Mouse (Mus musculus) heart, adult 8-10 months (tissue): ENCODE results near the gene Ccdc191. TPM values are rescaled to one million over a fixed set of nuclear protein-coding genes. Genes with fewer than 3 reads are reported as not detected.

Experiments used
- DNase-seq: peaks from one replicate; pipeline ENCODE4 v3.0.0; 2022; ENCODE audit warnings: low spot score
- total RNA-seq, 4 experiments: library from RNA; stranded (reverse); gene quantifications; 2 replicates each; pipeline ENCODE4 v1.2.4; 2022

Ccdc191 gene
- total RNA-seq, 4 experiments from 2014 or later: 2.3 to 10.1 (median 3.4) TPM

- no peak for DNase-seq
Measured at GRCm38 (mm10) chr16:43930577-43930976, 41.0 kb downstream of the Ccdc191 start.

GRCm38 (mm10) chr16:43931502-43931901 is 41.9 kb downstream of the Ccdc191 start:
- DNase-seq: no peak

DNA sequence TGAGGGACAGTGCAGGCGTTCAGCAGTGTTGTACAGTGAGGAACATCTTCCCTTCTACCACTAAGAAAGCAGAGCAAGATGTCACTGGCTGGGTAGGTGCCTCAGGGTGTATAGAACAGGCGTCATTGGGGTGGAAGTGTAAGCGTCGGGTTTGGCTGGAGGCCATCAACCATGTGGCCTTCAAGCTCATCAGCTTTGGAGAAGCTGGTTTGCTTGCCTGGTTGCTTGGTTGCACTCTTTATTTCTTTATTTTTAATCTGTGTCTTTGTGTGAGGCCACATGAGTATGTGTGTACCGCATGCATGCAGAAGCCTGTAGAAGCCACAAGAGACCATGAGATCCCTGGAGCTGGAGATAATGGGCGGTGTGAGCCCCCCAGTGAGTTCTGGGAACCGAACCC is 42.7 kb downstream of the Ccdc191 start:
- no peak for DNase-seq

DNA sequence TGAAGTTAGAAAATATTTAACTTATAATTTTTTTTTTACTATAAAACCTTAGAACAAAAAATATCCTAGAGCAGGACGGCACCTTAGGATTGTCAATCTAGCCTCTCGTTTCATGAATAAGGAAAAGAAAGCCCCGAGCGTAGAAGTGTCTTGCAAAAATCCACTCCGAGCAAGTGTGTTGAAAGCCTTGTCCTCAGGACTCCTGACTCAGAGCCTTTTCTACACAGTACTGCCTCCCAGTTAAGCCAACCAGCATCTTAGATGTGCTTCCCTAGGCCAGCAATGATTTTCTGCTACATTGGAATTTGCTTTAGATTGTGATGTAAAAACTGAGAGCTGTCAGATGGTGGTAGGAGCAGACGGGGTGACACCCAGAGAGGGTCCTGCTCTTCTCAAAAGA is 43.4 kb downstream of the Ccdc191 start:
- DNase-seq: no peak

GRCm38 (mm10) chr16:43934856-43935255 is 45.3 kb downstream of the Ccdc191 start:
- DNase-seq: no peak

- DNase-seq: no peak
Measured at GRCm38 (mm10) chr16:43935367-43935766, 45.8 kb downstream of the Ccdc191 start.

DNA sequence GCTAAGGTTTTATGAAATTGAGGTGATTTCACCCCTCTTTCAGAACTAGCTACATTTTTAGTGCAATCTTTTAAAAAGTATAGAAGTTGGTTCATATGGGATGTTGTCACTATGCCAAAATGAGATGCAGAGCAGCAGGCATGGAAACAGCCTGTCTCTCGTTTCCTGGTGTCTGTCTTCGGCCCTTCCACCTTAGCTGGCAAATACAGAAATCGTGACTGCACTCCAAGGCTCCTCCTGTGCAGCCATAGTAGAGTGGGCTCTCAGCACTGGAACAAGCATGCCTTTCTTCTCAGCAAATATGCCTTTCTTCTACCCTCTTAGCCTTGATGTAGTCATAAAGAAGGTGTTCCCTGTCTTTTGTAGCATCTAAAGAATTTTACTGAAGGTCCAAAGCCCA is 46.3 kb downstream of the Ccdc191 start:
- DNase-seq: no peak

DNA sequence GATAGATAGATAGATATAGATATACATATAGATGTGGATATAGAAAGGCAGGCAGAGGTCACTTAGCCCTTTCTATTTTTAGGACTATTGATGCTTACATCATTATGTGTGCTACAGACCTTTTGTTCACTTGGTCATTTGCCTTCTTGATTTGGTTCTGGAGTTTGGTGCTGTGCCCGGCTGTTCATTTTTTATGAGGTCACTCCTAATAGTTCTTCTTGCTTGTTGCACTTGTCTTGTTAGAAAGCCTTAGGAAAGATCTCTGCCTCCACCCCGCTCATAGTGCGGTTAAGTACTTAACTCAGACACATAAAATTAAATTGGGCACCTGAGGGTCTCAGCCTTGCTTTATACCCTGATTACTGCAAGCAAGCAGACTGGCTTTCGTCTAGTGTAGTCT is 51.2 kb downstream of the Ccdc191 start:
- no peak for DNase-seq

DNA sequence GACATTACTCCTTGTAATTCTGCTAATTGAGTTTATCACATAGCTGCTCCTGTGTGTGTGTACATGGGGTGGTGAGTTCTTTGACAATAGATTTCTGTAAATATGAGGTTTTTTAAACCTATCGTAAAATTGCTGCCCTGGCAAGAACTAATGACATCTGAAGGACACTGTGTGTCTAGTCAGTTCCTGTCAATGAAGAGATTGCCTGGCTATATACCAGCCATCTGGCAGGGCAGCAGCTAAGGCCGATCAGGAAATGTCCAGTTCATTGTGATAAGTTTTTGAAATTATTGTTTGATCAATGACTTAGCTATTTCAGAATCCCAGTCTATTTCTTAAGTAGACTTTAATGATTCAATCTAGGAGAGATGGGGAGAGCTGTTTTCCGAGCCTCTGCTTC is 55.8 kb downstream of the Ccdc191 start:
- no peak for DNase-seq

GRCm38 (mm10) chr16:43945869-43946268 is 56.3 kb downstream of the Ccdc191 start:
- DNase-seq: no peak

DNA sequence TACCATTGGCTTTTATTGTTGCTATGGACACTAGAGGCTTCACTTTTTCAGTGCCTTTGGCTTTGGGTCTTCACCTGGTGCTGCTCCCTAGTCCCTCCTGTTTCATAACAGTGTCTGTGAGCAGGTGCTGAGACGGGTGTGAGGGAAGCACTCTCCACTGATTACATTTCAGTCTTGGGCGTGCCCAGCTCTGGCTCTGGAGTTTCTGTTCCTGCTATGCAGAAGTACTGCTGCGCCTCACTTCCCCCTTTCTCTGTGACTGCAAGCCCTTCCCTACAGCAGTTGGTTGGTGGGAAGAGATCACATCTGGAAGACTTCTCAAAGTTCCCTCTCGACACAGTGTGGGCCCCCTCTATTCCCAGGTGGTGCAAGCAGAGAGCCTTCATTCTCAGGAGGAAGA is 62.0 kb downstream of the Ccdc191 start:
- DNase-seq: peak; percentile 36

- no peak for DNase-seq
Measured at GRCm38 (mm10) chr16:43954913-43955312, 65.3 kb downstream of the Ccdc191 start.

DNA sequence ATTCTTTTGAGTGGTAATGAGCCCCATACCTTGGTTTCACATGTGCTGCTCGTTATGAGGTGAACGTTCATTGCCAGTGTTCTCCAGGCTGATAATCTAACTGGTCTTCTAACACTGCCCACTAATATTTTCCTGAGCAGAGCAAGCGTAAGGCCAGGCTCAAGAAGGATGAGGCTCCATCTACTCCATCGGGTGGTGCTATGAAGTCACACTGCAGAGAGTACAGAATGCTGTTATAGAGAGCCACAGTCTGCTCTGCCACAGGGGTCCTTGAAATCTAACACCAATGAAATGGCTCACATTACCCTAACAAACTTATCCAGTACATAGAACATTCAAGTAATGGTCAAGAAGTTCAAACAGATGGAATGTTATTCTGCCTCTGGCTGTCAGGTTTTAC is 68.4 kb downstream of the Ccdc191 start:
- DNase-seq: no peak

GRCm38 (mm10) chr16:43963291-43963690 is 73.7 kb downstream of the Ccdc191 start:
- DNase-seq: no peak

DNA sequence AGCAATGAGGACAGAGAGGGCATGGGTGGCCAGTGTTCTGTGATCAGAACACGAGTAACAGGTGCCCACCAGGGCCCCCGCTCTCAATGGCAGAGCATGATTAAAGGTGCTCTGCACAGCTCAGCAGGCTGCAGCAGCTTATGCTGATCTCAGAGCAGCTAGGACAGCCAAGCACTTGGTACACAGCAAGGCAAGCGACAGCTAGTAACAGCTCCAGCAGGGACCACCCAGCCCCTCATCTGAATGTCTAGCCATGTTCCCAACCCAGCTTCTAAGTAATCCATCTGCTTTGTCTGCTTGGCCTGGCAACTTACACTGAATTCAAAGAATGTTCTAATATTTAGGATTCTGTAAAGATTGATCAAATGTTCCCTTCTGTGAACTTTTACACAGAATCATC is 74.2 kb downstream of the Ccdc191 start:
- DNase-seq: no peak

- peak; percentile 28 for DNase-seq
Measured at GRCm38 (mm10) chr16:43965781-43966389, 76.3 kb downstream of the Ccdc191 start.

- DNase-seq: no peak
Measured at GRCm38 (mm10) chr16:43970426-43970825, 80.8 kb downstream of the Ccdc191 start.

DNA sequence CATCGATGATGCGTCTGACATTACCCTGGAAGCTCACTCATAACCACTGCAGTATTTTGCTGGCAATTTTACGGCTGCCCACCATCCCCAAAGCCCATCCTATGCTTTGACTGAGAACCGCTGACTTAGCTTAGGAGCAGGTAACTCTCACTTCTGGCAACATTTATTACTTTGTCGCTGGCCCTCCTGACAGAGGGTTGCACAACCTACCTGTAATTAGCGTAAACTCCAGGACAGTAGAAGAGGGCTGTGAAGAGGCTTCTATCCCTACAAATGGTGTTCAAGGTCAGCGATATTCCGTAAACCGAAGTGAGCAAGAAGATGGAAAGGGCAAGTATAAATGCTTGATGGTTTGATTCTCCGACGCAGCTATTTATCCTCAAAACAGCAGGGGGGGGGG is 81.6 kb downstream of the Ccdc191 start:
- no peak for DNase-seq

DNA sequence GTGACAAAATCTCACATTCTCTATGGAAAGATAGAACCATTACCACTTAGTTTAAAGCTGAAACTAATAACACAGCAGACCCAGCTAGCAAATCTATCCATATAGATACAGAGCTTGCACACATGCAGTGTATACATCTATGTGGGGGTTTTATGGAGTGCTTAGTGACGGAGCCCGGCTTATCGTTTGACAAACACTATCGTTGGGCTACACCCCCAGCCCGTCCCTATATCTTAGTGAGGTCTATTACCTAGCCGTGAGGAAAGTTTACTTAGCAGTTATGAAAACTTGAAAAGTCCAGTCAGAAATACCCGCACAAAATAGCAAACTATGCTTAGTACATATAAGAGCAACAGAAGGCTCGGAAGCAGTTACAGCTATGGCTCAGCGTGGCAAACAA is 82.1 kb downstream of the Ccdc191 start:
- no peak for DNase-seq

DNA sequence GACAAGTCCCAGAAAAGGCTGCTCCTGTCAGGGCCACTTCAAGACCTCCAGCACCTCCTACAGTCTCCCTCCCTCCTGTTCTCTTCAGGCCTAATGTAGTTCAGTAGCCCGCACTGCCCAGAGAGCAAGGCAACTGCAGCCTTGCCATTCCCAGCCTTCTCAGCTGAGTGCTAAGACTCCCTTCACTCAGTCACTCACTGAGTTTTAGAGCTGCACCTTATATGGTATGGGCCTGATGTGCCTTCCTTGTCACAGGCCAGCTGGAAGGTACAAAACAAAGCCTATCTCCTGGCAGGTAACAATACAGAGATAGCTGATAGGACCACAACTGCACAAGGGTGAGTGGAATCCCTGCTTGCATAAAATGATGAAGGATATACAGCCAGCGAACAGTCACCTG is 82.8 kb downstream of the Ccdc191 start:
- DNase-seq: no peak

DNA sequence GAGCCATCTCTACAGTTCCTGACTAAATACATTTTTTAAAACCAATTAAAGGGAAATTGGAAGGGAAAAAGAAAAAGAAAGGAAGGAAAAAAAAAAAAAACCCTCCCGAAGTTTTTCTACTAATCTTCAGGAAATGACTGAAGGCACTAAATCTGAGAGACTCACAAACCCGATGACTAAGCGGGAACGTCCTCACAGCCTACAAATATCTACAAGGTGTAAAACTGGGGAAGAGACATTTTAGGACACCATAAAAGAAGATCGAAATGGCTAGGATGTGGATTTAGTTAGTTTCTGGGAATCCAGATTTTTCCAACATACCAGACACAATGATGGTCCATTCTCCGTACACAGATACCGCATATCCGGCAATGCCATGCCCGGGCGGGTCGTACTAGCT is 83.5 kb downstream of the Ccdc191 start:
- no peak for DNase-seq

DNA sequence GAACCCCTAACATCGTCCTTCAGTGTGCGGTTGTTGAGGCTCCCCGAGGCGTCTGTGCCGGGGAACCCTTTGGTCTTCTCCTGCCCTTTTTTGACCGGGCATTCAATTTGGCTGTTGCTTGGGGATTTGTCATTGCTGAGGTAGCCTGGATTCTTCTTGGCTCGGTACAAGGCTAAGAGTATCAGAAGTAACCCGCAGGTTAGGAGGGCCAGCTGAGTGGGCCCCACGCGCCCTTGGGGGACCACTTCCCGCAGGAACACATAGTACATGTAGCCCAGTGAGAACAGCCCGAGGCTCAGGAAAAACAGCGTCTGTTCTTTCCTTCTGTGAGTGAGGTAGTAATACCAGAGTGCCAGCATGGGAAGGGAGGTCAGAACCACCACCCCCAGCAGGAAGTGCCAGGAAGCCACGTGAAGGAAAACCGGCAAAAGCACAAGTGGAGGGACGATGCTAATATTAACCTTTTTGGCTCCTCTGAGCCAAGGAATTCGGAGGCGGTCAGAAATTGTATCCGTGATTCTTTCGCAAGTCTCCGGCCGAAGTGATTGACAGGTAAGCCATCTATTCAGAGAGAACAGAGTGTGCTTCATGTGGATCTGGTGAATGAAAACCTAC is 84.1 kb downstream of the Ccdc191 start:
- DNase-seq: no peak

DNA sequence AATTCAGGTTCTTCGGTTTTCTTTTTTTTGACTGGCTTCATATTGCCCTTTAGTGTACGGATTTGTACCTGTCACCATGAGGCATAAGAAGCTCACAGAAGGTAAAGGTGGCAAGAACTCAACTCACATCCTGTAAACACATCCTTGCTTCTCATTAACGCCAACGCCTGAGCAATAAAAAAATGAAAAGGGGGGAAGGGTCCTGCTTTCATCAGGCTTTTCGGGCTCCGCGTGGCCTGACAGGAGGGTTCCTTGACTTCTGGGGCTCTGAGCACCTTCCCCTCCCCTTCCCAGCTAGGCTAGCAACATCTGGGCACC is 89.4 kb downstream of the Ccdc191 start:
- DNase-seq: no peak
